Mouse (Mus musculus): ENCODE results near the gene Sstr1. TPM values are rescaled to one million over a fixed set of nuclear protein-coding genes. Genes with fewer than 3 reads are reported as not detected.

The Sstr1 gene
- total and polyA plus RNA-seq, 3 experiments: not detected

- dilution Hi-C loops (cut with MboI; ENCODE audit: extremely low pct_ligation_motif_present, extremely low pct_unique_long_range_greater_than_20kb, low sequenced_read_pairs): no loop called here
- in situ Hi-C loops (cut with MboI; ENCODE audit: low pct_ligation_motif_present, low pct_unique_long_range_greater_than_20kb, low sequenced_read_pairs): no loop called here
- no peak for DNase-seq (ENCODE audit: extremely low read depth)
Observed at GRCm38 (mm10) chr12:58219078-58219477, 7.5 kb downstream of the Sstr1 start.

GRCm38 (mm10) chr12:58225644-58226043, 14.1 kb downstream of the Sstr1 start:
- no peak overlapping the region for H3K4me2 ChIP-seq (ENCODE audit: insufficient read depth, low read depth, poor library complexity, severe bottlenecking)
- H3K79me2 ChIP-seq (replicated peaks; ENCODE audit: control insufficient read depth, extremely low read depth, insufficient read depth, poor library complexity, severe bottlenecking): no peaks in the 10 kb centered on the region
- no peak overlapping the region for H3K27ac ChIP-seq (ENCODE audit: insufficient read depth, low read depth)
- in situ Hi-C loops (cut with MboI; ENCODE audit: low pct_ligation_motif_present, low pct_unique_long_range_greater_than_20kb, low sequenced_read_pairs) (no loop called here), dilution Hi-C loops (cut with MboI; ENCODE audit: extremely low pct_ligation_motif_present, extremely low pct_unique_long_range_greater_than_20kb, low sequenced_read_pairs) (no loop called here)
- H3K4me1 ChIP-seq (ENCODE audit: control insufficient read depth in 1 of 2, insufficient read depth in 2 of 2): 0 out of 4 replicates have a peak, but pooled peaks cover 0 to 3% of the 10 kb centered on the region in 2 experiments
- H3K36me3 ChIP-seq (replicated peaks in 1 of 2; ENCODE audit: control insufficient read depth in 1 of 2, insufficient read depth in 1 of 2, low read length in 1 of 2): no peaks in the 10 kb centered on the region
- no peak overlapping the region for H3K9ac ChIP-seq (ENCODE audit: insufficient read depth, low read depth)
- DNase-seq (ENCODE audit: extremely low read depth): no peak
- H3K4me3 ChIP-seq (replicated peaks in 1 of 3; ENCODE audit: low read depth in 2 of 3, low read length in 2 of 3, poor library complexity in 1 of 3): no peak overlapping the region
- no peaks in the 10 kb centered on the region for H3K27me3 ChIP-seq (replicated peaks)
- no peak for TF ChIP-seq IRF4 (IDR thresholded peaks at IDR 0.05; ENCODE audit: low read depth, low read length)
- no peak for TF ChIP-seq NRF1 (IDR thresholded peaks at IDR 0.05; ENCODE audit: low read depth, low read length)
- TF ChIP-seq ZMIZ1 (IDR thresholded peaks at IDR 0.05; ENCODE audit: low read depth, low read length): no peak
- TF ChIP-seq BHLHE40 (IDR thresholded peaks at IDR 0.05; ENCODE audit: low read depth, low read length): no peak
- no peak for TF ChIP-seq JUND (conservative IDR thresholded peaks at IDR 0.05; ENCODE audit: low read depth, low read length)
- H3K9me3 ChIP-seq (replicated peaks; ENCODE audit: low read length): no peaks in the 10 kb centered on the region

More at GRCm38 (mm10) chr12:58219078-58219477, 7.5 kb downstream of the Sstr1 start:
- Histone ChIP-seq H3K9ac (ENCODE audit: insufficient read depth, low read depth) (no peak overlapping the region), H3K27ac (ENCODE audit: insufficient read depth, low read depth) (no peak overlapping the region), H3K27me3 (replicated peaks) (no peaks in the 10 kb centered on the region), H3K4me3 (replicated peaks in 1 of 3; ENCODE audit: low read depth in 2 of 3, low read length in 2 of 3, poor library complexity in 1 of 3) (no peak overlapping the region), H3K36me3 (replicated peaks in 1 of 2; ENCODE audit: control insufficient read depth in 1 of 2, insufficient read depth in 1 of 2, low read length in 1 of 2) (no peaks in the 10 kb centered on the region), H3K9me3 (replicated peaks; ENCODE audit: low read length) (no peaks in the 10 kb centered on the region), H3K79me2 (replicated peaks; ENCODE audit: control insufficient read depth, extremely low read depth, insufficient read depth, poor library complexity, severe bottlenecking) (no peaks in the 10 kb centered on the region), H3K4me2 (ENCODE audit: insufficient read depth, low read depth, poor library complexity, severe bottlenecking) (no peak overlapping the region), H3K4me1 (ENCODE audit: control insufficient read depth in 1 of 2, insufficient read depth in 2 of 2) (peaks cover 0 to 17% of the 10 kb centered on the region in 2 experiments; a peak in 2 of 4 replicates)
- TF ChIP-seq MAFK (IDR thresholded peaks at IDR 0.05; ENCODE audit: insufficient replicate concordance, low read length) (no peak), CTCF (conservative IDR thresholded peaks at IDR 0.05 in 1 of 2, IDR thresholded peaks at IDR 0.05 in 1 of 2; ENCODE audit: low read depth in 2 of 2, low read length in 2 of 2) (no peak), SIN3A (IDR thresholded peaks at IDR 0.05; ENCODE audit: low read length) (no peak), NELFE (IDR thresholded peaks at IDR 0.05; ENCODE audit: low read depth, low read length) (no peak), ZC3H11A (IDR thresholded peaks at IDR 0.05; ENCODE audit: low read depth, low read length) (no peak), MYC (IDR thresholded peaks at IDR 0.05; ENCODE audit: low read depth, low read length) (no peak), TBP (conservative IDR thresholded peaks at IDR 0.05; ENCODE audit: low read depth, low read length) (no peak), MAZ (IDR thresholded peaks at IDR 0.05; ENCODE audit: low read depth, low read length) (no peak), CHD2 (IDR thresholded peaks at IDR 0.05; ENCODE audit: low read length) (no peak), ZNF384 (IDR thresholded peaks at IDR 0.05; ENCODE audit: low read depth, low read length) (no peak), UBTF (IDR thresholded peaks at IDR 0.05; ENCODE audit: low read depth, low read length) (no peak), TCF12 (IDR thresholded peaks at IDR 0.05; ENCODE audit: low read depth, low read length) (no peak)

Measured in CH12.LX (cell line).